Mouse (Mus musculus) G1E-ER4 (cell line): Measurements from ENCODE around the gene Ube2c. TPM values are rescaled to one million over a fixed set of nuclear protein-coding genes. Genes with fewer than 3 reads are reported as not detected.

Experiments
- GATA1 ChIP-seq: IDR thresholded peaks from one replicate; pipeline ENCODE4 v1.8.0; 2012; ENCODE audit warnings: low read length, inconsistent platforms
- polyA plus RNA-seq: library from polyadenylated mRNA; stranded (reverse); fragments of >175 nt; gene quantifications from 2 replicates; pipeline ENCODE4 v1.2.3, GENCODE M21; 2012

Ube2c gene
- 170 and 261 TPM in 2 replicates for polyA plus RNA-seq

GRCm38 (mm10) chr2:164769258-164770037 is at the start of gene Ube2c:
Ube2c (plus strand) TSS chr2:164769898.
- no peak for TF ChIP-seq GATA1

DNA sequence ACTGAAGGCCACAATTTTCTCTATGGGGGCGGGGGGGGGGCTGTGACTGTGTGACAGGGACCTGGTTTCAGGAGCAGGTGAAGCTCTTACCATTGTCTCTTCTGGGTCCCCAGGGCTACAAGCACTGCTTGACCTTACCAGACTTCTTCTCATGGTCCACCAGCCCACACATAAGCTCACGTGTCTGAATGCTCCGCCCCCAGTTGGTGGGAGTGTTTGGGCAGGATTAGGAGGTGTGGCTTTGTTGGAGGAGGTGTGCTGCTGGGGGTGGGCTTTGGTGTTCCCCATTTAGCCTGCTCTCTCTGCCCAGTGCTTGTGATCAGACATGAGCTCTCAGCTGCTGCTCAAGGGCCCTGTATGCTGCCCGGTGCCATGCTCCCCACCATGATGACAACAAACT is 46.4 kb upstream of the Ube2c start:
- TF ChIP-seq GATA1 = no peak

DNA sequence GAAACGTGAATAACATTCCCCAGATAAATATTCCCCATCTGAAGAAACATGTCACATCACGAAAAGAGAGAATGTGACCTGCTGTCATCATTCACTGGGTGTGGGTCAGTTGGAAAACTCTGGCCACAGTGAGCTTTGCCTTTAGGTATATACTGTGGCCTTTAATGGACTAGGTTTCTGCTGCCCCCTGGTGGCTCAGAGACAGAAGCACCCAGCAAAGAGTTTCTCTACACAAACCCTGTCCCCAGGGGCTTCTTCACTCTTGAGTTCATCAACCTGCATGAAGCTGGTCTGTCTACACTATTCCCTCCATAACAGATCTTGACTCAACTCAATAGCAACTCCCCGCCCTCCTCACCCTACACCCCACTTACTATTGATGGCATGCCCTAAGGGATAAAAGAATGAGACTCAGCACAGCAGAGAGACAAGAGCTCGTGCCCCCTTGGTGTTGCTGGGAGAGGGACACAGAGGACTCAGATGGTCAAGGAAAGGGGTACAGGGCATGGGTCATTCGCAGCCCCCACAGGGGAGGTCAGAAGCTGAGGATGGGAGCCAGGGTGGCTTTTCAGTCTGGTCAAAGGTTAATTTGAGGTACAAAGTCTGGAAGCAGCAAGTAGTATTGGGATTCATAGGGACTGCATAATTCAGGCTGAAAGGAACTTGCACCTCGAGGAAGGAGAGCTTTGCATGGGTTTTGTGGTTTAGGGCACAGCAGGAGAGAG is 43.6 kb upstream of the Ube2c start:
- no peak for TF ChIP-seq GATA1

DNA sequence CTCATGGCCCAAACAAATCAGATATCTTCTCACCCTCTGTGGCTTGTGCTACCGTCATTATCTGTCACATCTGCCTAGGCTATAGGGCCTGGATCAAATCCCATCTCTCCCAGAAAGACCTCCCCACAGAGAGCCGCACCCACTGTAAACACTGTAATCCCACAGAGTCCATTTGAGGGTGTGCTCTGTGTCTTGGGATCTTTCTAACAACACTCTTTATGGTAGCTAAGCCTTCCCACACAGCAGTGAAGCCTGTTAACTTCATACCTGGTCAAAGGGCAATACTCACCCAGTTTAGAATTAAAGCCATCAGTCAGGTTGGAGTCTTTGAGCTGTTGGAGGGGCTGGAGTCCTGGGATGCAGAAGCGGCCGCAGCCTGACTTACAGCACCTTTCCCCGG is 38.0 kb upstream of the Ube2c start:
- TF ChIP-seq GATA1 = no peak

- TF ChIP-seq GATA1 = no peak
Measured at GRCm38 (mm10) chr2:164733259-164733658, 36.4 kb upstream of the Ube2c start.

GRCm38 (mm10) chr2:164734839-164735238 is 34.9 kb upstream of the Ube2c start:
- no peak for TF ChIP-seq GATA1

DNA sequence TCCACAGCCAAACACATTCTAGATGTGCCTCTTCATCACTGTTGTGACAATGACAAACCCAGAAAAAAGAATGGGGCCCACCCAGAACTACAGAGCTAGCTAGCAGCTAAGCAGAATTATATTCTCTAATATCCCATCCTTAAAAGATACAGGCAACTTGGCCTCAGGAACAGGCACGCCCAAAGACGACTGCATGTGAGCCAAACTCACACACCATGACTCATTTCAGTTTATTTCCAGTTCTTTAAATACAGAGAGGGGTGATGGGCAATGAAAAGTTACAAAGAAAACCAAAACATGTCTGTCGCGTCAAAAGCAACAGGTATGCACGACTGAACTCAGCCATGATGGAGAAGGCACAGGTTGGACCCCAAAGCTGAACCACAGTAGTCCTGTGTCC is 34.3 kb upstream of the Ube2c start:
- TF ChIP-seq GATA1 = no peak

GRCm38 (mm10) chr2:164737377-164738090 is 32.2 kb upstream of the Ube2c start:
- TF ChIP-seq GATA1 = no peak

GRCm38 (mm10) chr2:164739876-164740275 is 29.8 kb upstream of the Ube2c start:
- TF ChIP-seq GATA1 = no peak

DNA sequence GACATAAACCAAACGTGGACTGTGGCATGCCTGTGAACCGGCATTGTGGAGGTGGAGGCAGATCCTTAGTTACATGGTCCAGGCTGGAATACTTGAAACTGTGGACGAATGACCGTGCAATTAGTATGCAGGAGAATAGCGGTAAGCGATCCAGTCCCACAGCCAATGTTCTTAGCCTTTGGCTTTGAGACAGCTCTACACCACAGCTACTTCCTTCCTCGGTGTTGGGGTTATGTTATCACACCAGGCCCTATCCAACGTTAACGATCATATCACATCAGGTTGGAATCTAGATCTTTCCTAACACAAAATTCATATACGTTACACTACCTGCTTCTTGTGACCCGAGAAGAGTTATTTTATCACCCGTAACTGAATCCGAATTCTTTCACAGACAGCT is 24.7 kb upstream of the Ube2c start:
- no peak for TF ChIP-seq GATA1

GRCm38 (mm10) chr2:164745843-164746479 is 23.7 kb upstream of the Ube2c start, which contains the start of the genes Wfdc3 and Dnttip1:
Wfdc3 (minus strand) TSS chr2:164745931.
Dnttip1 (plus strand) TSS chr2:164745983.
- no peak for TF ChIP-seq GATA1

- TF ChIP-seq GATA1 = no peak
Measured at GRCm38 (mm10) chr2:164746693-164747092, 23.0 kb upstream of the Ube2c start.

- no peak for TF ChIP-seq GATA1
Measured at GRCm38 (mm10) chr2:164748191-164748590, 21.5 kb upstream of the Ube2c start.

GRCm38 (mm10) chr2:164748991-164749390 is 20.7 kb upstream of the Ube2c start:
- TF ChIP-seq GATA1 = no peak

DNA sequence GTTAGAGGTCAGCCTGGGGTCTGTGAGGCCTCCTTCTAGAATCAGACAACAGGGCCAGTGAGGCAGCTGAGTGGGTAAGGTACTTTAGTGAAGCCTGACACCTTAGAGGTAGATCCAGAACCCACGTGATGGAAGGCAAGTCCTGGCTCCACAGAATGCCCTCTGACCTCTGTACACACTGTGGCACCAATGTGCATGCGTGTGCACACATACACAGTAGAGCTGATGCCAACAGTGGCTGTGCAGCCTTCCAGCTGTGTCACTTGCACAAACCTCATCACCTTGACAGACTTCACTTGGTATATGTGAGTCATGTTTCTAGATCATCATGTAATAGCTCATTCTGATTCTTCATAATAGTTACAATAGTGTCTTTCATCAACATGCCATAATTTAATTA is 17.2 kb upstream of the Ube2c start:
- no peak for TF ChIP-seq GATA1

GRCm38 (mm10) chr2:164754105-164754504 is 15.6 kb upstream of the Ube2c start:
- TF ChIP-seq GATA1 = no peak
